Mouse (Mus musculus) testis, adult 10 weeks (tissue): ENCODE results near the gene Ipo8. TPM values are rescaled to one million over a fixed set of nuclear protein-coding genes. Genes with fewer than 3 reads are reported as not detected.

Experiments used
- polyA plus RNA-seq: library from polyadenylated mRNA; stranded (reverse); fragments of 350-450 nt; fragmentation: Illumina TruSeq; extraction: RNeasy Lipid Tissue Mini Kit (QIAGEN cat#74804); gene quantifications from one replicate; pipeline ENCODE4 v1.2.3, GENCODE M21; 2014; ENCODE audit warnings: low read depth, low replicate concordance

Ipo8 gene
- polyA plus RNA-seq = 8.7 TPM

DNA sequence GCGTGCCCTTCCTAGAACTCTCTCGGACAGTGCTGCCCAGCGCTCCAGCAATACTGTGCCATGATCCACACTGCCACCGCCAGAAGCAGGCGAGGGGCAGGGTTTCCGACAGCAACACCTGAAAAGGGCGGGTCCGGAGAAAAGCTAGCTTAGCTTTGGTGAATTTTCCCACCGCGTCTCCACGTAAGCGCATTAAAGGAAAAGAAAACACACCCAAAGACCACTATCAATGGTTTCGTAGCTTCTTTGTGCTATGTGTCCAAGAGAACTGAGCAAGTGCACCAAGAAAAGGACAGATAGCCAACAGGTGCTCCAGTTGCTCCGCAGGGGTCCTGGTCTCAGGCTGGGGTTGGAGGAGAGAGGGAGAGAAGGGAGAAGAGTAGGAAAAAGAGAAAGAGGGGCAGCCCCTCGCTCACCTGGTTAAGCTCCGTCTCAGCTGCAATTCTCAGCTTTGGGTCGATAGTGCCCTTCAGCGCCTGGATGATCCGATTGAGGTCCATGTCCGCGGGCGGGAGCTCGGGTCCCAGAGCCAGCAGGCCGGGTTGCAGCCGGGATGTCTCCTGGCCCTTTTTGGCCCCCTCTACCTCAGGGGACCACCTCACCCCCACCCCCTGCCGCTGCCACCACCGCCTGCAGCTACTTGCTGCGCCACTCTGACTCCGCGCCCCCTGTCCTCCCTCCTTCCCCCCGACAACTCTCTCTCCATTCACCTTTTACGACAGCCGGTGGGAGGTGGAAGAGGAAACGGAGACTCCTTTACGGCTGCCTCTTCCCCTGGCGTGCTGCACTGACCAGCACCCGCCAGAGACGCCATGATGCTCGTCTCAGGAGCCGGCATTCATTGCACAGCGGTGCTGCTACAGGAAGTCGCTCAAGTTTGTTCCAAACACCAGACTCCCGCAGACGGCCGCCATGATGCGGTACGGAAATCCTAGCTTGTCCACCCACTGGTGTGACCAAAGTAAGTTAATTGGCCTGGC, at the start of gene Ipo8:
Ipo8 (minus strand) TSS at position 720 of the 980 bp plus-strand sequence.

Other genes with a start within 250 kb of the Ipo8 start
- 38.6 TPM for gene Caprin2, start 64.8 kb upstream of the Ipo8 start, polyA plus RNA-seq
- gene Sinhcaf, start 115.0 kb upstream of the Ipo8 start, polyA plus RNA-seq = 16.7 TPM